Mouse (Mus musculus): ENCODE data around the gene Elmod2. TPM values are rescaled to one million over a fixed set of nuclear protein-coding genes. Genes with fewer than 3 reads are reported as not detected.

Gene Elmod2
- polyA plus RNA-seq, 1 experiment from 2014 or later, result 8.8 TPM

DNA sequence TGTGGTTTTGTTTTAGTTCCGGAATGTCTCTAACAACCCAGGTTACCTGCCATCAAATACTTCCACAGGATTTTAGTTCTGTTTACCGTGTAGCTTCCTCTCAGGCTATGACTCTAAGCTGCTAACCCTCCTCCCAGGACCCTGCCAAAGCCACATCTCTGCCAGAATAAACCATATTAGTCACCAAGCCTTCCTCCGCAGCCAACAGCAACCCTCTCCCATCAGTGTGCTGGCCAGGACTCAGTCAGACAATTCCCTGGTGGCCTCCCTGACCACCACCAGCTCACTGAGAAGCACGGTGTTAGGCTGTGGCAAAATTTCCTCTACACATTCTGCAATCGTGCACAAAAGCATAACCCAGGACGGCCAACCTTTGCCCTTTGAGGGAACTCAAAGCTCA is 53.9 kb downstream of the Elmod2 start:
- CTCF ChIA-PET, result interaction anchor here (0.9 to 1.7 kb wide), 3 partner anchors 8 to 38 kb away, joined by 3 to 4 read pairs (median 3); no protein-coding TSS in a partner anchor

DNA sequence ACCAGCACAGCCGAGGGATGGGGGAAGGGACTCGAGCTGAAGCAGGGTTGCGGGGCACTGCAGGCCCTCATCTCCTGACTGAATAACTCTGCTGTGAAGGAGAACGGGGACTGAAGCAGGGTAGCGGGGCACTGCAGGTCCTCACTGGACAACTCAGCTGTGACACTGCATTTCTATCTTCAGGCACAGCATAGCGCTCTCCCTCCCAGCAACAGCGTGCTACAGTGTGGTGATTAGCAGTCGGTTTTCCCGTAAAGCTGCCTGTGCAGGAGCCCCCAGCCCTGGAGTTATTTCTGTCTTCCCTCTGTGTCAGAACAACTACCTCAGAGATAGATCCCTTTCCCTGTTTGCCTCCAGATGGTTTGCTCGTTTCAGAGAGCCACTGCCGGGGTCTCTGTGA is 57.8 kb downstream of the Elmod2 start:
- in situ Hi-C loops (cut with MboI; ENCODE audit: low pct_unique_long_range_greater_than_20kb), result no loop called here
- ATAC-seq, result no peak
- no peak for TF ChIP-seq CTCF (IDR thresholded peaks at IDR 0.05)
- POLR2A ChIA-PET, result no interaction called here
- no peaks in the 10 kb centered on the region for H3K27me3 ChIP-seq
- no peak for DNase-seq (ENCODE audit: low read depth, low spot score)
- CTCF ChIA-PET, result no interaction called here

More for the DNA sequence above, 53.9 kb downstream of the Elmod2 start:
- in situ Hi-C loops (cut with MboI; ENCODE audit: low pct_unique_long_range_greater_than_20kb), result no loop called here
- DNase-seq (ENCODE audit: low read depth, low spot score) (peak; percentile 49), ATAC-seq (peak; percentile 85)
- POLR2A ChIA-PET, result no interaction called here
- TF ChIP-seq CTCF (IDR thresholded peaks at IDR 0.05), result no peak
- no peaks in the 10 kb centered on the region for H3K27me3 ChIP-seq

DNA sequence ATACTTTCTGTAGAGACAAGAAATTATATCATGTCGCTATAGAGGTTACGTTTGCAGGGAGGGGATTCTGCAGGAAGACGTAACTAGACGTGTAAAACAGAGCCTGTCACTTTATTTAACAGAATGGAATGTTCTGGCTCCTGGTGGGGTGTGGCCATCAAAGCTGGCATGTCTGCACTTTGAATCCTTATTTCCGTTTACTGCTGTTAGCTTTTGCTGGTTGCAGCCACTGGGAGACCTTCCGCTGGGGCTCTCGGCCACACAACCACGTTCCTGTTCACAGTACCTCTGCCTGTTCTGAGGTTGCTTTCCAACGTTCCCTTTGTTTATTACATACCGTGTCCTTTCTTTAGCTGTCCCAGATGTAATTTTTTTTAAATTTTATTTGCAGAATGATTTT is 59.8 kb downstream of the Elmod2 start:
- TF ChIP-seq CTCF (IDR thresholded peaks at IDR 0.05), result no peak
- ATAC-seq (no peak), DNase-seq (ENCODE audit: low read depth, low spot score) (no peak)
- H3K27me3 ChIP-seq, result no peaks in the 10 kb centered on the region
- CTCF ChIA-PET, result no interaction called here
- in situ Hi-C loops (cut with MboI; ENCODE audit: low pct_unique_long_range_greater_than_20kb), result no loop called here
- POLR2A ChIA-PET, result no interaction called here

- no peaks in the 10 kb centered on the region for H3K27me3 ChIP-seq
- CTCF ChIA-PET, result interaction anchor here (1.6 to 1.9 kb wide), 2 partner anchors 11 to 15 kb away, joined by 3 to 10 read pairs; no protein-coding TSS in a partner anchor
- POLR2A ChIA-PET, result interaction anchor here (0.5 kb wide), 1 partner anchor 11 kb away, joined by 3 read pairs; no protein-coding TSS in a partner anchor
- ATAC-seq (no peak), DNase-seq (ENCODE audit: low read depth, low spot score) (no peak)
- no peak for TF ChIP-seq CTCF (IDR thresholded peaks at IDR 0.05)
- in situ Hi-C loops (cut with MboI; ENCODE audit: low pct_unique_long_range_greater_than_20kb), result no loop called here
Measured at GRCm38 (mm10) chr8:83271172-83271571, 61.1 kb downstream of the Elmod2 start.

Other genes starting within 250 kb of the Elmod2 start
- 26.7 TPM for gene Tbc1d9, start 167.1 kb downstream of the Elmod2 start, polyA plus RNA-seq (2021)
- 3.3 TPM for gene Gm10645, start 166.3 kb downstream of the Elmod2 start, polyA plus RNA-seq (2021)
- gene Ucp1, start 42.1 kb downstream of the Elmod2 start, polyA plus RNA-seq (2021), result not detected
- not detected for gene Mgat4d, start 16.0 kb upstream of the Elmod2 start, polyA plus RNA-seq (2021)
- gene Clgn, start 57.4 kb upstream of the Elmod2 start, polyA plus RNA-seq (2021), result not detected
- 95.5 TPM for gene Scoc, start 125.9 kb upstream of the Elmod2 start, polyA plus RNA-seq (2021)
- 0.04 TPM for gene Olfr370, start 203.3 kb upstream of the Elmod2 start, polyA plus RNA-seq (2021)
- 247 TPM for gene Ndufb7, start 234.2 kb upstream of the Elmod2 start, polyA plus RNA-seq (2021)

Data from Patski (cell line).